Mouse (Mus musculus) cerebellum, adult 2 months (tissue): Measurements from ENCODE around the gene Pacsin1.

Experiments
- CTCF ChIP-seq: fragments of 200-500 bp; IDR thresholded peaks from 2 replicates; pipeline ENCODE4 v1.5.1; 2011; ENCODE audit warnings: low read depth, mild to moderate bottlenecking, control low read depth, low read length, moderate library complexity, borderline replicate concordance; ENCODE audit not compliant: insufficient read depth
- POLR2A ChIP-seq: fragments of 200-500 bp; IDR thresholded peaks from 2 replicates; pipeline ENCODE4 v1.6.1; 2011; ENCODE audit warnings: low read length, control low read depth, borderline replicate concordance; ENCODE audit not compliant: insufficient read depth

GRCm38 (mm10) chr17:27748123-27748522 lies 92.8 kb downstream of the Pacsin1 start:
- TF ChIP-seq CTCF (no peak), POLR2A (no peak)
